Mouse (Mus musculus): ENCODE results near the gene Tnfrsf11a. TPM values are rescaled to one million over a fixed set of nuclear protein-coding genes. Genes with fewer than 3 reads are reported as not detected.

The Tnfrsf11a gene
- polyA plus RNA-seq, 2 experiments = 0.18 to 0.33 TPM

GRCm38 (mm10) chr1:105770685-105771084 lies 9.8 kb upstream of the Tnfrsf11a start:
- Histone ChIP-seq H3K36me3 (replicated peaks; ENCODE audit: control insufficient read depth, insufficient read depth, low read depth) (no peaks in the 10 kb centered on the region), H3K4me1 (replicated peaks; ENCODE audit: control insufficient read depth in 2 of 2, insufficient read depth in 2 of 2, low read length in 1 of 2) (no peaks in the 10 kb centered on the region), H3K9me3 (ENCODE audit: control insufficient read depth, low read length) (no peaks in the 10 kb centered on the region), H3K4me3 (ENCODE audit: insufficient read depth in 1 of 2, low read depth in 2 of 2, low read length in 2 of 2) (no peak overlapping the region), H3K27me3 (ENCODE audit: control insufficient read depth, insufficient read depth, low read length) (no peaks in the 10 kb centered on the region), H3K27ac (no peak overlapping the region), H3K9ac (replicated peaks) (no peak overlapping the region), H3K4me2 (ENCODE audit: low read depth) (no peak overlapping the region)
- DNase-seq (ENCODE audit: low read depth in 3 of 3, low spot score in 3 of 3) (no peak), ATAC-seq (ENCODE audit: insufficient read depth) (no peak)
- no peak for TF ChIP-seq CTCF (IDR thresholded peaks at IDR 0.05; ENCODE audit: low read depth)
- TF ChIP-seq EP300 (IDR thresholded peaks at IDR 0.05; ENCODE audit: low read depth) = no peak
- 58% methylated on average over 2 of the region's 2 CpGs for WGBS (ENCODE audit: insufficient replicate concordance)

- no peak overlapping the region for H3K27ac ChIP-seq
- ATAC-seq (ENCODE audit: insufficient read depth) = no peak
- H3K9ac ChIP-seq (replicated peaks) = no peak overlapping the region
- no peaks in the 10 kb centered on the region for H3K9me3 ChIP-seq (ENCODE audit: control insufficient read depth, low read length)
- no peak overlapping the region for H3K4me2 ChIP-seq (ENCODE audit: low read depth)
- no peak overlapping the region for H3K4me3 ChIP-seq (ENCODE audit: insufficient read depth in 1 of 2, low read depth in 2 of 2, low read length in 2 of 2)
- peaks cover 24% of the 10 kb centered on the region for H3K27me3 ChIP-seq (ENCODE audit: control insufficient read depth, insufficient read depth, low read length)
- TF ChIP-seq CTCF (IDR thresholded peaks at IDR 0.05; ENCODE audit: low read depth) = no peak
- TF ChIP-seq EP300 (IDR thresholded peaks at IDR 0.05; ENCODE audit: low read depth) = no peak
- H3K36me3 ChIP-seq (replicated peaks; ENCODE audit: control insufficient read depth, insufficient read depth, low read depth) = no peaks in the 10 kb centered on the region
- no peaks in the 10 kb centered on the region; a peak in 1 of 4 replicates for H3K4me1 ChIP-seq (replicated peaks; ENCODE audit: control insufficient read depth in 2 of 2, insufficient read depth in 2 of 2, low read length in 1 of 2)
- WGBS (ENCODE audit: insufficient replicate concordance) = 70% methylated on average over 4 of the region's 4 CpGs
- DNase-seq (ENCODE audit: low read depth in 3 of 3, low spot score in 3 of 3) = no peak
Measured at GRCm38 (mm10) chr1:105776426-105776825, 4.1 kb upstream of the Tnfrsf11a start.

- WGBS (ENCODE audit: insufficient replicate concordance) = 27% methylated on average over 12 of the region's 12 CpGs
- TF ChIP-seq CTCF (IDR thresholded peaks at IDR 0.05; ENCODE audit: low read depth) = no peak
- TF ChIP-seq EP300 (IDR thresholded peaks at IDR 0.05; ENCODE audit: low read depth) = no peak
- Histone ChIP-seq H3K27ac (no peak overlapping the region), H3K4me2 (ENCODE audit: low read depth) (peak overlapping the region; percentile 56), H3K4me3 (ENCODE audit: insufficient read depth in 1 of 2, low read depth in 2 of 2, low read length in 2 of 2) (peak overlapping the region; percentile 32 to 50), H3K9ac (replicated peaks) (no peak overlapping the region), H3K36me3 (replicated peaks; ENCODE audit: control insufficient read depth, insufficient read depth, low read depth) (no peaks in the 10 kb centered on the region), H3K9me3 (ENCODE audit: control insufficient read depth, low read length) (no peaks in the 10 kb centered on the region), H3K27me3 (ENCODE audit: control insufficient read depth, insufficient read depth, low read length) (peaks cover 30% of the 10 kb centered on the region), H3K4me1 (replicated peaks; ENCODE audit: control insufficient read depth in 2 of 2, insufficient read depth in 2 of 2, low read length in 1 of 2) (no peaks in the 10 kb centered on the region; a peak in 1 of 4 replicates)
- no peak for DNase-seq (ENCODE audit: low read depth in 3 of 3, low spot score in 3 of 3)
- ATAC-seq (ENCODE audit: insufficient read depth) = no peak
Measured at GRCm38 (mm10) chr1:105780079-105780456, 450 bp upstream of the Tnfrsf11a start.

- Histone ChIP-seq H3K4me2 (ENCODE audit: low read depth) (peak overlapping the region; percentile 56), H3K27me3 (ENCODE audit: control insufficient read depth, insufficient read depth, low read length) (peaks cover 30% of the 10 kb centered on the region), H3K27ac (no peak overlapping the region), H3K4me1 (replicated peaks; ENCODE audit: control insufficient read depth in 2 of 2, insufficient read depth in 2 of 2, low read length in 1 of 2) (no peaks in the 10 kb centered on the region; a peak in 1 of 4 replicates), H3K36me3 (replicated peaks; ENCODE audit: control insufficient read depth, insufficient read depth, low read depth) (no peaks in the 10 kb centered on the region), H3K9ac (replicated peaks) (no peak overlapping the region), H3K4me3 (ENCODE audit: insufficient read depth in 1 of 2, low read depth in 2 of 2, low read length in 2 of 2) (peak overlapping the region in 1 of 2 experiments; percentile 50; a peak in 2 of 4 replicates), H3K9me3 (ENCODE audit: control insufficient read depth, low read length) (no peaks in the 10 kb centered on the region)
- DNase-seq (ENCODE audit: low read depth in 3 of 3, low spot score in 3 of 3) = no peak
- ATAC-seq (ENCODE audit: insufficient read depth) = no peak
- no peak for TF ChIP-seq EP300 (IDR thresholded peaks at IDR 0.05; ENCODE audit: low read depth)
- TF ChIP-seq CTCF (IDR thresholded peaks at IDR 0.05; ENCODE audit: low read depth) = no peak
- WGBS (ENCODE audit: insufficient replicate concordance) = 30% methylated on average over 12 of the region's 12 CpGs
Measured at GRCm38 (mm10) chr1:105781391-105782146, 1.1 kb downstream of the Tnfrsf11a start.

- ATAC-seq (ENCODE audit: insufficient read depth) (no peak), DNase-seq (ENCODE audit: low read depth in 3 of 3, low spot score in 3 of 3) (no peak)
- Histone ChIP-seq H3K4me1 (replicated peaks; ENCODE audit: control insufficient read depth in 2 of 2, insufficient read depth in 2 of 2, low read length in 1 of 2) (no peaks in the 10 kb centered on the region; a peak in 1 of 4 replicates), H3K4me3 (ENCODE audit: insufficient read depth in 1 of 2, low read depth in 2 of 2, low read length in 2 of 2) (no peak overlapping the region), H3K4me2 (ENCODE audit: low read depth) (no peak overlapping the region), H3K27me3 (ENCODE audit: control insufficient read depth, insufficient read depth, low read length) (peaks cover 26% of the 10 kb centered on the region), H3K9me3 (ENCODE audit: control insufficient read depth, low read length) (no peaks in the 10 kb centered on the region), H3K9ac (replicated peaks) (no peak overlapping the region), H3K27ac (no peak overlapping the region), H3K36me3 (replicated peaks; ENCODE audit: control insufficient read depth, insufficient read depth, low read depth) (no peaks in the 10 kb centered on the region)
- no peak for TF ChIP-seq EP300 (IDR thresholded peaks at IDR 0.05; ENCODE audit: low read depth)
- no peak for TF ChIP-seq CTCF (IDR thresholded peaks at IDR 0.05; ENCODE audit: low read depth)
- WGBS (ENCODE audit: insufficient replicate concordance) = 40% methylated on average over 5 of the region's 5 CpGs
Measured at GRCm38 (mm10) chr1:105784257-105785016, 3.9 kb downstream of the Tnfrsf11a start.
